22 mouse cellular contexts compared by ENCODE assay signal in genomic region chr7:68709319-68709573, GRCm38 (mm10). TPM values are rescaled to one million over a fixed set of nuclear protein-coding genes. Genes with fewer than 3 reads are reported as not detected.
DNase-seq lines count a peak whose midpoint lies in the region; ATAC-seq and TF ChIP-seq lines count a peak whose summit lies in the region.
"Had no signal": no experiment of that assay in that cellular context is flagged by ENCODE, and none has a peak within 500 bp of the region (broad histone marks: within the 10 kb centered on the region; RNA-seq: fewer than 3 reads in every experiment).

No protein-coding gene starts in this region.

- 36% methylated on average over 1 of the region's 1 CpGs for WGBS in liver, embryonic 16.5 days (ENCODE audit: insufficient replicate concordance)
- WGBS in liver, embryonic 11.5 days, result 50% methylated on average over 1 of the region's 1 CpGs
- 42% methylated on average over 1 of the region's 1 CpGs for WGBS in intestine, postnatal 0 days

- peak; percentile 41; the same call in 1 of the 2 replicates for ATAC-seq in liver, embryonic 16.5 days (ENCODE audit: low read depth)
- ATAC-seq in liver, embryonic 11.5 days (replicated peaks; ENCODE audit: low FRiP score), result no peak
- ATAC-seq in intestine, postnatal 0 days, result no peak
- ATAC-seq: forebrain, embryonic 16.5 days; hindbrain, embryonic 16.5 days had no signal

- DNase-seq in heart, adult 11 months, result peak; percentile 72
- DNase-seq in heart, postnatal 10 days, result no peak
- no peak for DNase-seq in liver, embryonic 11.5 days (ENCODE audit: low spot score)
- no peak for DNase-seq in thymus, postnatal 0 days (ENCODE audit: low spot score)
- DNase-seq: adrenal gland, postnatal 10 days; cerebellum, adult 11 months; cerebellum, adult 2 months; cerebellum, adult 9-11 months; cerebellum, postnatal 25 days; gastrocnemius, postnatal 10 days; gastrocnemius, postnatal 36 days; heart, postnatal 36 days had no signal

- H3K4me3 ChIP-seq in liver, embryonic 16.5 days (ENCODE audit: low read depth, low read length), result no peak overlapping the region
- H3K4me3 ChIP-seq in liver, embryonic 11.5 days (ENCODE audit: low read depth, low read length), result no peak overlapping the region
- H3K4me3 ChIP-seq in intestine, postnatal 0 days (ENCODE audit: low read depth, low read length), result no peak overlapping the region
- H3K4me3 ChIP-seq: embryonic facial prominence, embryonic 12.5 days; embryonic facial prominence, embryonic 15.5 days; forebrain, embryonic 12.5 days; hindbrain, embryonic 10.5 days; hindbrain, embryonic 13.5 days had no signal

- no peak overlapping the region for H3K9ac ChIP-seq in liver, embryonic 16.5 days (ENCODE audit: low read depth, low read length)
- H3K9ac ChIP-seq in liver, embryonic 11.5 days (ENCODE audit: low read depth, low read length), result no peak overlapping the region
- no peak overlapping the region for H3K9ac ChIP-seq in intestine, postnatal 0 days (ENCODE audit: low read depth, low read length)
- H3K9ac ChIP-seq: embryonic facial prominence, embryonic 12.5 days; embryonic facial prominence, embryonic 15.5 days; forebrain, embryonic 12.5 days; hindbrain, embryonic 13.5 days had no signal

- H3K27ac ChIP-seq in liver, embryonic 16.5 days (ENCODE audit: low read length), result no peak overlapping the region
- H3K27ac ChIP-seq in liver, embryonic 11.5 days (ENCODE audit: low read depth, low read length), result no peak overlapping the region
- H3K27ac ChIP-seq in intestine, postnatal 0 days (ENCODE audit: low read depth, low read length), result peak overlapping the region; percentile 78; the same call in 1 of the 2 replicates
- H3K27ac ChIP-seq: embryonic facial prominence, embryonic 12.5 days; embryonic facial prominence, embryonic 15.5 days; forebrain, embryonic 12.5 days; hindbrain, embryonic 10.5 days; hindbrain, embryonic 13.5 days had no signal

- no peaks in the 10 kb centered on the region for H3K9me3 ChIP-seq in liver, embryonic 16.5 days (replicated peaks; ENCODE audit: control insufficient read depth, low read length)
- no peaks in the 10 kb centered on the region for H3K9me3 ChIP-seq in liver, embryonic 11.5 days (ENCODE audit: control insufficient read depth, low read length)
- no peaks in the 10 kb centered on the region for H3K9me3 ChIP-seq in intestine, postnatal 0 days (ENCODE audit: control insufficient read depth)
- H3K9me3 ChIP-seq: embryonic facial prominence, embryonic 12.5 days; embryonic facial prominence, embryonic 15.5 days; forebrain, embryonic 12.5 days; hindbrain, embryonic 10.5 days; hindbrain, embryonic 13.5 days had no signal

- no peak for TF ChIP-seq CTCF in intestine, postnatal 0 days (IDR thresholded peaks at IDR 0.05; ENCODE audit: low read depth)

- peaks cover 3% of the 10 kb centered on the region; the same call in 1 of the 2 replicates for H3K4me1 ChIP-seq in liver, embryonic 16.5 days (ENCODE audit: control insufficient read depth, low read depth, low read length)
- no peaks in the 10 kb centered on the region for H3K4me1 ChIP-seq in liver, embryonic 11.5 days (replicated peaks; ENCODE audit: control insufficient read depth, insufficient read depth, low read length)
- H3K4me1 ChIP-seq in intestine, postnatal 0 days (replicated peaks; ENCODE audit: control insufficient read depth, insufficient read depth, low read length), result 0 out of 2 replicates have a peak, but pooled peaks cover 4% of the 10 kb centered on the region
- H3K4me1 ChIP-seq: embryonic facial prominence, embryonic 12.5 days; embryonic facial prominence, embryonic 15.5 days; forebrain, embryonic 12.5 days; hindbrain, embryonic 10.5 days; hindbrain, embryonic 13.5 days had no signal

- intact Hi-C loops in heart, postnatal 10 days (cut with DNase I), result no loop called here

- no peak overlapping the region for H3K4me2 ChIP-seq in liver, embryonic 16.5 days (ENCODE audit: low read depth, low read length)
- H3K4me2 ChIP-seq in liver, embryonic 11.5 days, result no peak overlapping the region
- H3K4me2 ChIP-seq in intestine, postnatal 0 days (replicated peaks; ENCODE audit: low read depth), result no peak overlapping the region
- H3K4me2 ChIP-seq: embryonic facial prominence, embryonic 12.5 days; embryonic facial prominence, embryonic 15.5 days; forebrain, embryonic 12.5 days; heart, embryonic 11.5 days; hindbrain, embryonic 13.5 days had no signal

- H3K36me3 ChIP-seq in liver, embryonic 16.5 days (ENCODE audit: control insufficient read depth, insufficient read depth), result no peaks in the 10 kb centered on the region
- no peaks in the 10 kb centered on the region for H3K36me3 ChIP-seq in liver, embryonic 11.5 days (ENCODE audit: control insufficient read depth, insufficient read depth, low read length)
- no peaks in the 10 kb centered on the region for H3K36me3 ChIP-seq in intestine, postnatal 0 days (ENCODE audit: control insufficient read depth, insufficient read depth)
- H3K36me3 ChIP-seq: embryonic facial prominence, embryonic 12.5 days; embryonic facial prominence, embryonic 15.5 days; forebrain, embryonic 12.5 days; hindbrain, embryonic 10.5 days; hindbrain, embryonic 13.5 days had no signal

- no peaks in the 10 kb centered on the region for H3K27me3 ChIP-seq in liver, embryonic 16.5 days (ENCODE audit: control insufficient read depth, insufficient read depth, low read depth, low read length)
- no peaks in the 10 kb centered on the region for H3K27me3 ChIP-seq in liver, embryonic 11.5 days (replicated peaks; ENCODE audit: control insufficient read depth, insufficient read depth, low read length)
- H3K27me3 ChIP-seq in intestine, postnatal 0 days (replicated peaks; ENCODE audit: control insufficient read depth, insufficient read depth, low read length), result no peaks in the 10 kb centered on the region
- H3K27me3 ChIP-seq: embryonic facial prominence, embryonic 12.5 days; embryonic facial prominence, embryonic 15.5 days; forebrain, embryonic 12.5 days; hindbrain, embryonic 13.5 days had no signal

RNA-seq across cellular contexts. Expression of gene Arrdc4, which starts 39.8 kb away (rescaled TPM):
- total RNA-seq in heart, postnatal 10 days (2021), result 10 to 100 TPM; 18.8 to 22.9 TPM
- polyA plus RNA-seq in liver, embryonic 16.5 days (2015; fragmentation: Nextera tagmentation; extraction: Ambion mirVana), result 2.7 and 3.5 TPM in 2 replicates
- 8.1 and 8.5 TPM in 2 replicates for polyA plus RNA-seq in liver, embryonic 11.5 days (2014; fragmentation: Nextera tagmentation; extraction: Ambion mirVana)
- polyA plus RNA-seq in intestine, postnatal 0 days (2015; fragmentation: Nextera tagmentation; extraction: Ambion mirVana), result 104 and 107 TPM in 2 replicates
- 15.1 and 21.5 TPM in 2 replicates for polyA plus RNA-seq in thymus, postnatal 0 days (2015; fragmentation: Nextera tagmentation; extraction: Ambion mirVana)
